Mouse (Mus musculus): ENCODE measurements around the gene Egfem1. TPM values are rescaled to one million over a fixed set of nuclear protein-coding genes. Genes with fewer than 3 reads are reported as not detected.

The Egfem1 gene
- total and polyA plus RNA-seq, 3 experiments = not detected

DNA sequence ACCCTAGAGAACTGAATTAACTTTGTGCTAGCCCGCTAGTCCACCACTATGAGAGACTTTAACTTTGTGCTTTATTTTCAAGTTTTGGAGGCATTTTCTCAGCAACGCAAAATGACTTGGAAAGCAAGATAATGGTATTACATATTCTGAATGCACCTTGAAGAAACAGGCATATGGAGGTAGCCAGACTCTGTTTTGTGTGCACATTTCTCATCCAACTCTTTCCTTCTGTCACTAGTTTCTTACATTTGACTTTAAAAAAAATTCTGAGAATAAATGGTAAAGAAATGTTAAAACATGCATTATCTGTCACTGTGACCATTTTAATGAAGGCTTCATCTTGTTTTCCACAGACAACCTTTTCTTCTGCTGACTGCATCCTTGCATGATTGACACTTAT is 339.8 kb downstream of the Egfem1 start:
- Histone ChIP-seq H3K79me2 (replicated peaks; ENCODE audit: control insufficient read depth, extremely low read depth, insufficient read depth, poor library complexity, severe bottlenecking) (no peaks in the 10 kb centered on the region), H3K36me3 (replicated peaks in 1 of 2; ENCODE audit: control insufficient read depth in 1 of 2, insufficient read depth in 1 of 2, low read length in 1 of 2) (no peaks in the 10 kb centered on the region), H3K4me2 (ENCODE audit: insufficient read depth, low read depth, poor library complexity, severe bottlenecking) (no peak overlapping the region), H3K4me1 (ENCODE audit: control insufficient read depth in 1 of 2, insufficient read depth in 2 of 2) (no peaks in the 10 kb centered on the region), H3K4me3 (replicated peaks in 1 of 3; ENCODE audit: low read depth in 2 of 3, low read length in 2 of 3, poor library complexity in 1 of 3) (no peak overlapping the region), H3K9ac (ENCODE audit: insufficient read depth, low read depth) (no peak overlapping the region), H3K9me3 (replicated peaks; ENCODE audit: low read length) (peaks cover 40% of the 10 kb centered on the region), H3K27me3 (replicated peaks) (no peaks in the 10 kb centered on the region), H3K27ac (ENCODE audit: insufficient read depth, low read depth) (no peak overlapping the region)
- in situ Hi-C loops (cut with MboI; ENCODE audit: low pct_ligation_motif_present, low pct_unique_long_range_greater_than_20kb, low sequenced_read_pairs) (no loop called here), dilution Hi-C loops (cut with MboI; ENCODE audit: extremely low pct_ligation_motif_present, extremely low pct_unique_long_range_greater_than_20kb, low sequenced_read_pairs) (no loop called here)
- DNase-seq (ENCODE audit: extremely low read depth) = no peak
- no peak for TF ChIP-seq TBP (conservative IDR thresholded peaks at IDR 0.05; ENCODE audit: low read depth, low read length)
- no peak for TF ChIP-seq ELF1 (IDR thresholded peaks at IDR 0.05; ENCODE audit: low read depth, low read length)
- TF ChIP-seq ZNF384 (IDR thresholded peaks at IDR 0.05; ENCODE audit: low read depth, low read length) = no peak
- TF ChIP-seq TCF12 (IDR thresholded peaks at IDR 0.05; ENCODE audit: low read depth, low read length) = no peak
- TF ChIP-seq POLR2AphosphoS2 (IDR thresholded peaks at IDR 0.05; ENCODE audit: low read depth, low read length) = no peak
- TF ChIP-seq MAX (IDR thresholded peaks at IDR 0.05; ENCODE audit: low read length) = no peak
- no peak for TF ChIP-seq NRF1 (IDR thresholded peaks at IDR 0.05; ENCODE audit: low read depth, low read length)
- no peak for TF ChIP-seq SIN3A (IDR thresholded peaks at IDR 0.05; ENCODE audit: low read length)
- TF ChIP-seq USF2 (conservative IDR thresholded peaks at IDR 0.05; ENCODE audit: low read depth, low read length) = no peak
- TF ChIP-seq GABPA (IDR thresholded peaks at IDR 0.05; ENCODE audit: insufficient replicate concordance, low read depth, low read length) = no peak
- no peak for TF ChIP-seq NELFE (IDR thresholded peaks at IDR 0.05; ENCODE audit: low read depth, low read length)
- no peak for TF ChIP-seq EP300 (IDR thresholded peaks at IDR 0.05; ENCODE audit: low read length)
- no peak for TF ChIP-seq PAX5 (IDR thresholded peaks at IDR 0.05; ENCODE audit: low read length)
- TF ChIP-seq USF1 (IDR thresholded peaks at IDR 0.05; ENCODE audit: low read depth, low read length) = no peak
- TF ChIP-seq MAFK (IDR thresholded peaks at IDR 0.05; ENCODE audit: insufficient replicate concordance, low read length) = no peak
- no peak for TF ChIP-seq JUN (IDR thresholded peaks at IDR 0.05; ENCODE audit: insufficient read depth, low read depth, low read length)

DNA sequence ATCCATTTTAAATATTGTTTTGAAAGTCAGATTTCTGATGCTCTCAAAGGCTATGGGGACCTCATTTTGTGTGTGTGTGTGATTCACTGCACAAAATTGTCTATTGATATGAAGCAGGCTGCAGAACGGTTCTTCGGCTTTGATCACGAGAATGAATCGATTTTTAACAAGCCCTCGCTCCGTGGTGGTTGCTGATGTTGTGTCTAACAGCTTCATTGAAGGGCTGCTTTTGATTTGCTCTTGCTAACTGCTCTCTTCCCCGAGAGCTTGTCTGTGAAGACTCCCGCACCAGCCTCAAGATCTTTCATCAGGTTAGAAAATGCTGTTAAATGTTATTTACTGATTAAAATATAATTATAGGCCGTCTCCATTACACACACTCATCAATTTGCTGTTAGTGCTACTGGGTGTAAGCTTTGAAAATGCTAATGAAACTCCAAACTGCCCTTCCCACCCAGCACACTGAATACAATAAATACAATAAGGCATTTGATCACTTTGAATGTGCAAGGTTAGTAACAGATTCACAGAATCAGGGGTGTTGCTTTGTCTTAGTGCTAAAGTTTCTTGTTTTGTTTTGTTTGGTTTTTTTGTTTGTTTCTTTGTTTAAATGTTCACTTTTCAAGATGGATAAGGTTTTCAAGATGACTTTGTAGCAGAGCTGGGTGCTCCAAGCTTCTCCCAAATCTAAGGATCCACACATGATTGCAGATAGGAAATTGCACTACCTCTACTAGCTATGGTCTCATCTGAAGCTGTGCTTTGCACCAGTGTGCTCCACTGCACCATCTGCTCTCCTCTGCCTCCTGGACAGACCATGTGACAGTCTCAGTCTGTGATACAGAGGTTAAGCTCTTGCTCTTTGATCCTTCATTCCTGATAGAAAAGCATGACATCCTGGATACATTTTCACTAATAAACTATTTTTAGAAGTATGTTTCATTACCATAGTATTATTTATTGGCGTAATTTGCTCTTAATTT is 350.6 kb downstream of the Egfem1 start:
- no peak overlapping the region for H3K4me3 ChIP-seq (replicated peaks in 1 of 3; ENCODE audit: low read depth in 2 of 3, low read length in 2 of 3, poor library complexity in 1 of 3)
- no peak for TF ChIP-seq RAD21 (IDR thresholded peaks at IDR 0.05; ENCODE audit: low read depth, low read length)
- TF ChIP-seq MEF2A (IDR thresholded peaks at IDR 0.05; ENCODE audit: borderline replicate concordance, low read depth, low read length) = no peak
- no peak for TF ChIP-seq JUND (conservative IDR thresholded peaks at IDR 0.05; ENCODE audit: low read depth, low read length)
- TF ChIP-seq ZC3H11A (IDR thresholded peaks at IDR 0.05; ENCODE audit: low read depth, low read length) = no peak
- TF ChIP-seq CHD1 (IDR thresholded peaks at IDR 0.05; ENCODE audit: low read depth, low read length) = no peak
- no peak for TF ChIP-seq EP300 (IDR thresholded peaks at IDR 0.05; ENCODE audit: low read length)
- TF ChIP-seq SMC3 (IDR thresholded peaks at IDR 0.05; ENCODE audit: low read depth, low read length) = no peak
- TF ChIP-seq PAX5 (IDR thresholded peaks at IDR 0.05; ENCODE audit: low read length) = no peak
- no peak for TF ChIP-seq HCFC1 (IDR thresholded peaks at IDR 0.05; ENCODE audit: low read depth, low read length)

More for the DNA sequence above, 350.6 kb downstream of the Egfem1 start:
- no peaks in the 10 kb centered on the region for H3K36me3 ChIP-seq (replicated peaks in 1 of 2; ENCODE audit: control insufficient read depth in 1 of 2, insufficient read depth in 1 of 2, low read length in 1 of 2)
- H3K9me3 ChIP-seq (replicated peaks; ENCODE audit: low read length) = peaks cover 63% of the 10 kb centered on the region
- no peaks in the 10 kb centered on the region for H3K79me2 ChIP-seq (replicated peaks; ENCODE audit: control insufficient read depth, extremely low read depth, insufficient read depth, poor library complexity, severe bottlenecking)
- no peaks in the 10 kb centered on the region for H3K4me1 ChIP-seq (ENCODE audit: control insufficient read depth in 1 of 2, insufficient read depth in 2 of 2)
- H3K27ac ChIP-seq (ENCODE audit: insufficient read depth, low read depth) = no peak overlapping the region
- no peak overlapping the region for H3K4me2 ChIP-seq (ENCODE audit: insufficient read depth, low read depth, poor library complexity, severe bottlenecking)
- no peak overlapping the region for H3K9ac ChIP-seq (ENCODE audit: insufficient read depth, low read depth)
- dilution Hi-C loops (cut with MboI; ENCODE audit: extremely low pct_ligation_motif_present, extremely low pct_unique_long_range_greater_than_20kb, low sequenced_read_pairs) (no loop called here), in situ Hi-C loops (cut with MboI; ENCODE audit: low pct_ligation_motif_present, low pct_unique_long_range_greater_than_20kb, low sequenced_read_pairs) (no loop called here)
- H3K27me3 ChIP-seq (replicated peaks) = no peaks in the 10 kb centered on the region
- DNase-seq (ENCODE audit: extremely low read depth) = no peak
